Mouse (Mus musculus) stomach, embryonic 16.5 days (tissue): ENCODE data around the gene Ctf2. TPM values are rescaled to one million over a fixed set of nuclear protein-coding genes. Genes with fewer than 3 reads are reported as not detected.
"Not testable (repeated sequence)": the region's sequence is repeated elsewhere in the genome, so short reads cannot be mapped to it uniquely, and the experiment has no call there.

Experiments
- ATAC-seq: fragments of 200-750 bp; cut with Nextera tagmentation; 2 replicates; pipeline ENCODE4 v1.8.0; 2017; ENCODE audit warnings: moderate number of reproducible peaks, moderate TSS enrichment; ENCODE audit not compliant: insufficient read depth, low FRiP score
- H3K27ac ChIP-seq: fragments of 300-500 bp; sonication (generic); 2 replicates; pipeline ENCODE4 v1.5.1; 2014; ENCODE audit warnings: low read length
- H3K27me3 ChIP-seq: fragments of 300-500 bp; sonication (generic); 2 replicates; pipeline ENCODE4 v1.6.1; 2014; ENCODE audit warnings: low read length, control low read depth, mixed read lengths; ENCODE audit not compliant: control insufficient read depth, insufficient read depth
- H3K36me3 ChIP-seq: fragments of 300-500 bp; sonication (generic); 2 replicates; pipeline ENCODE4 v1.6.1; 2014; ENCODE audit warnings: low read length; ENCODE audit not compliant: control insufficient read depth, insufficient read depth
- H3K4me1 ChIP-seq: fragments of 300-500 bp; sonication (generic); 2 replicates; pipeline ENCODE4 v1.6.1; 2014; ENCODE audit warnings: low read length, control low read depth, mixed read lengths; ENCODE audit not compliant: control insufficient read depth, insufficient read depth
- H3K4me2 ChIP-seq: fragments of 300-500 bp; sonication (generic); 2 replicates; pipeline ENCODE4 v1.6.1; 2014; ENCODE audit warnings: low read depth, low read length, mixed read lengths
- H3K4me3 ChIP-seq: fragments of 300-500 bp; sonication (generic); replicated peaks from 2 replicates; pipeline ENCODE4 v1.5.1; 2014; ENCODE audit warnings: mild to moderate bottlenecking, low read length
- H3K9ac ChIP-seq: fragments of 300-500 bp; sonication (generic); 2 replicates; pipeline ENCODE4 v1.6.1; 2014; ENCODE audit warnings: low read length
- H3K9me3 ChIP-seq: fragments of 300-500 bp; sonication (generic); replicated peaks from 2 replicates; pipeline ENCODE4 v1.6.1; 2016; ENCODE audit warnings: low read length, control low read depth; ENCODE audit not compliant: control insufficient read depth
- WGBS: fragments of 180-500 bp; shearing (Covaris S2); extraction: QIAGEN DNeasy Blood & Tissue Kit; methylation state at CpG from one replicate; pipeline ENCODE4 v1.1.7; 2014; 5-methylcytosine and 5-hydroxymethylcytosine counted together
- polyA plus RNA-seq: library from polyadenylated mRNA; unstranded; fragments of >200 nt; fragmentation: Nextera tagmentation; extraction: Ambion mirVana; gene quantifications from 2 replicates; pipeline ENCODE4 v1.2.1, GENCODE M21; 2015

Gene Ctf2
- polyA plus RNA-seq, 1 experiment from 2014 or later = 0.22 TPM

- peaks cover 4% of the 10 kb centered on the region; the same call in 1 of the 2 replicates for H3K36me3 ChIP-seq
- H3K27ac ChIP-seq = no peak overlapping the region
- no peaks in the 10 kb centered on the region for H3K4me1 ChIP-seq
Measured at GRCm38 (mm10) chr7:127698986-127699385, 33.0 kb downstream of the Ctf2 start.

GRCm38 (mm10) chr7:127693730-127694129, 38.2 kb downstream of the Ctf2 start:
- H3K27me3 ChIP-seq, H3K36me3 ChIP-seq, H3K4me2 ChIP-seq, H3K4me1 ChIP-seq, H3K4me3 ChIP-seq, H3K9ac ChIP-seq, H3K9me3 ChIP-seq, ATAC-seq, H3K27ac ChIP-seq: not testable (repeated sequence)
- WGBS = 91% methylated on average over 7 of the region's 7 CpGs

More at GRCm38 (mm10) chr7:127698986-127699385, 33.0 kb downstream of the Ctf2 start:
- no peaks in the 10 kb centered on the region for H3K9me3 ChIP-seq
- H3K9ac ChIP-seq = no peak overlapping the region
- no peaks in the 10 kb centered on the region for H3K27me3 ChIP-seq
- 77% methylated on average over 6 of the region's 6 CpGs for WGBS
- ATAC-seq = no peak
- H3K4me2 ChIP-seq = no peak overlapping the region
- no peak overlapping the region for H3K4me3 ChIP-seq

GRCm38 (mm10) chr7:127693290-127693689, 38.7 kb downstream of the Ctf2 start:
- no peak for ATAC-seq
- Histone ChIP-seq H3K27ac (no peak overlapping the region), H3K4me1 (peaks cover 10% of the 10 kb centered on the region), H3K27me3 (no peaks in the 10 kb centered on the region), H3K9me3 (no peaks in the 10 kb centered on the region), H3K9ac (no peak overlapping the region), H3K4me2 (no peak overlapping the region), H3K36me3 (no peaks in the 10 kb centered on the region), H3K4me3 (no peak overlapping the region)
- WGBS = 91% methylated on average over 8 of the region's 8 CpGs

GRCm38 (mm10) chr7:127691221-127691989, 40.6 kb downstream of the Ctf2 start:
- peak overlapping the region; percentile 74 for H3K9ac ChIP-seq
- 3% methylated on average over 15 of the region's 15 CpGs for WGBS
- peak overlapping the region; percentile 68 for H3K4me2 ChIP-seq
- no peaks in the 10 kb centered on the region for H3K36me3 ChIP-seq
- peaks cover 10% of the 10 kb centered on the region for H3K4me1 ChIP-seq
- H3K4me3 ChIP-seq = peak overlapping the region; percentile 45
- H3K27me3 ChIP-seq = no peaks in the 10 kb centered on the region
- no peaks in the 10 kb centered on the region for H3K9me3 ChIP-seq
- ATAC-seq = peak; percentile 86
- peak overlapping the region; percentile 95 for H3K27ac ChIP-seq

- no peak for ATAC-seq
- Histone ChIP-seq H3K9ac (no peak overlapping the region), H3K36me3 (no peaks in the 10 kb centered on the region), H3K27ac (no peak overlapping the region), H3K9me3 (no peaks in the 10 kb centered on the region), H3K4me2 (no peak overlapping the region), H3K4me3 (no peak overlapping the region), H3K4me1 (peaks cover 19% of the 10 kb centered on the region), H3K27me3 (no peaks in the 10 kb centered on the region)
- WGBS = 74% methylated on average over 9 of the region's 9 CpGs
Measured at GRCm38 (mm10) chr7:127689626-127690280, 42.2 kb downstream of the Ctf2 start.

GRCm38 (mm10) chr7:127688935-127689334, 43.0 kb downstream of the Ctf2 start:
- no peak for ATAC-seq
- Histone ChIP-seq H3K4me3 (no peak overlapping the region), H3K27me3 (no peaks in the 10 kb centered on the region), H3K36me3 (no peaks in the 10 kb centered on the region), H3K27ac (no peak overlapping the region), H3K9me3 (no peaks in the 10 kb centered on the region), H3K4me1 (peaks cover 19% of the 10 kb centered on the region), H3K9ac (no peak overlapping the region), H3K4me2 (no peak overlapping the region)
- 82% methylated on average over 7 of the region's 7 CpGs for WGBS

GRCm38 (mm10) chr7:127686740-127687449, 45.1 kb downstream of the Ctf2 start:
- Histone ChIP-seq H3K9ac (no peak overlapping the region), H3K4me2 (no peak overlapping the region), H3K4me3 (no peak overlapping the region), H3K27ac (no peak overlapping the region), H3K9me3 (no peaks in the 10 kb centered on the region), H3K4me1 (peaks cover 19% of the 10 kb centered on the region), H3K27me3 (no peaks in the 10 kb centered on the region), H3K36me3 (no peaks in the 10 kb centered on the region)
- WGBS = 64% methylated on average over 11 of the region's 11 CpGs
- ATAC-seq = no peak

- H3K36me3 ChIP-seq = no peaks in the 10 kb centered on the region
- no peak overlapping the region for H3K4me2 ChIP-seq
- no peaks in the 10 kb centered on the region for H3K27me3 ChIP-seq
- peaks cover 9% of the 10 kb centered on the region; the same call in 1 of the 2 replicates for H3K4me1 ChIP-seq
- H3K9me3 ChIP-seq = no peaks in the 10 kb centered on the region
- peak overlapping the region; percentile 31; the same call in 1 of the 2 replicates for H3K9ac ChIP-seq
- H3K4me3 ChIP-seq = no peak overlapping the region
- ATAC-seq = peak; percentile 54
- peak overlapping the region; percentile 32; the same call in 1 of the 2 replicates for H3K27ac ChIP-seq
- WGBS = 36% methylated on average over 14 of the region's 14 CpGs
Measured at GRCm38 (mm10) chr7:127685304-127686018, 46.5 kb downstream of the Ctf2 start.
